Mouse (Mus musculus) left cerebral cortex, adult 18-20 months (tissue): ENCODE results near the gene Tbc1d10b. TPM values are rescaled to one million over a fixed set of nuclear protein-coding genes. Genes with fewer than 3 reads are reported as not detected.
"Not testable (repeated sequence)": the region's sequence is repeated elsewhere in the genome, so short reads cannot be mapped to it uniquely, and the experiment has no call there.

Experiments used
- DNase-seq, 2 experiments: peaks; one replicate each; pipeline ENCODE4 v3.0.0; 2021 to 2022; ENCODE audit warnings: low spot score in 2 of 2, mixed read lengths in 1 of 2
- long read RNA-seq, 2 experiments: library from polyadenylated mRNA; stranded (forward); transcript quantifications; one replicate each; pipeline ENCODE4 v2.0.0; 2021
- total RNA-seq, 2 experiments: library from RNA; stranded (reverse); gene quantifications; 2 replicates each; pipeline ENCODE4 v1.2.3; 2021

Gene Tbc1d10b
- total RNA-seq: 10 to 100 TPM; 90.8 to 94.1 TPM
- long read RNA-seq, experiment 1, transcript Tbc1d10b-201 (9 exons, 3,614 nt): major isoform, 76 of 96 reads
- long read RNA-seq, experiment 1, partial matches to known transcripts: 4 of 96 reads
- long read RNA-seq, experiment 1, other reads (novel, unspliced or antisense): 14 of 96 reads
- long read RNA-seq, experiment 2, transcript Tbc1d10b-201 (9 exons, 3,614 nt): major isoform, 71 of 89 reads
- long read RNA-seq, experiment 2, partial matches to known transcripts: 3 of 89 reads
- long read RNA-seq, experiment 2, other reads (novel, unspliced or antisense): 14 of 89 reads

DNA sequence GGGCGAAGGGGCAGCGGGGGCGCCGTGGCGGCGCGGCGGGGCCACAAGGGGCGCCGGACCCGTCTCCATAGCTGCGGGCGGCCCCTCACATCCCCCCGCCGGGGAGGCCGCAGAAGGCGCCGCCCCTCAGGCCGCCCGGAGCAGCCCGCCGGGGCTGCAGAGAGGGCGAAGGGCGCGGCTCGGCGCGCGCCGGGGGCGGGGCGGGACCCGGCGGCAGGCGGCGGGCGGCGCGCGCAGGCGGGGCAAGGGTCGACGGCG is at the start of gene Tbc1d10b:
Gene Tbc1d10b, minus strand, starts transcription at position 174 of the 258 bp plus-strand sequence.
- DNase-seq: no peak

- no peak for DNase-seq
These were observed 48.2 kb upstream of the Tbc1d10b start for GRCm38 (mm10) chr7:127256518-127256917.

- no peak for DNase-seq
These were observed 47.7 kb upstream of the Tbc1d10b start for GRCm38 (mm10) chr7:127255965-127256364.

DNA sequence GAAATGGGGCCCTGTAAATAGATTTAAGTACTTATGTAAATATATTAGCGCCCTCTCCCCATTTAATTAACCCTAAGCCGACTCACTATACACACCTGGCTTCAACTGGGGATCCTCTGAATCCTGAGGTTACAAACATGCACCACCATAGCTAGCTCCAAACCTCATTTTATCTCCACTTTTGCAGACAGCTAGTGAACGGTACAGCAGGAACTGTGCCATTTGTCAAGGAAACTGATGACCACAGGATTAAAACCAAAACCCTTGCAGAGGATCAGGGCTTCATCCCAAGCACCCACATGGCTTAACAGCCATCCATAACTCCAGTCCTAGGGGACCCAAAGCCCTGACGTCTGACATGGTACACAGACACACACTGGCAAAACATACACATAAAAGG is 46.7 kb upstream of the Tbc1d10b start:
- no peak for DNase-seq

GRCm38 (mm10) chr7:127253821-127254769 is 45.8 kb upstream of the Tbc1d10b start:
- peak; percentile 93 to 96 for DNase-seq

- DNase-seq: no peak
These were observed 45.1 kb upstream of the Tbc1d10b start for GRCm38 (mm10) chr7:127253341-127253740.

GRCm38 (mm10) chr7:127252414-127252813 is 44.1 kb upstream of the Tbc1d10b start:
- DNase-seq: no peak

GRCm38 (mm10) chr7:127250511-127250910 is 42.2 kb upstream of the Tbc1d10b start:
- DNase-seq: not testable (repeated sequence)

GRCm38 (mm10) chr7:127244658-127245510 is 36.6 kb upstream of the Tbc1d10b start:
- DNase-seq: peak in 1 of 2 experiments; percentile 34

DNA sequence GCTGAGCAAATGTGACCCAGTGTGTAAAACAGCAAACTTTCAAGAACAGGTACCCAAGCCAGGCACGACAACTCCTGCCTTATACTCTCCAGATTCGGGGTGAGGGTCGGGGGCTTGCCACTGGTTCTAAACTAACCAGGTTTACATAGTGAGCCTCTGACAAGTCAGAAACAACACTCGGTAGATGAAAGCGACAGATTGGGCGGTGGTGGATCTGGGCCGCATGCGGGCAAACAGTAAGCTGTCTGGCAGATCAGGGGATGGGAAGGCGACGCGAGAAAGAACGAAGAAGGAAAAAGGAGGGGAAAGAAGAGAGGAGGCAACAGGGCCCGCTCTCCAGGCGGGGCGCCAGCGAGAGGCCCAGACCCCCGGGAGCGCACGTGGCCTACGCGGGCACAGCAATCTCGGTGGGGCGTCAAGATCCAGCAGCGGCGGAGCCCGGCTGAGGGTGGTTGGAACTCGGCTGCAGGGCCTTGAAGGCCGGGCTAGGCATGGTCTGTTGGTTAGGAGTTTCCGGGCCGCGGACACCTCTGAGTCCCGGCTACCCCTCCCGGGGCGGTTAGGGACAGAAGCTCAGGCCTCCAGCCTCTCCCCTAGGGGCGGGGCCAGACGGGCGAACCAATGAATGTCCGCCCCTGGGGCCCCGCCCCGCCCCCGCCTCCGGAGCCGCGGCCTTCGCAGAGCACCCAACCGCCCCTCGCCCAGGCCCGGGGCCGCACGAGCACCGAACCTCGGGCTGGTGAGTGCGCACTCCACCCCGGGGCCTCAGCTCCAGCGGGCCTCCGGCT is 35.8 kb upstream of the Tbc1d10b start, which contains the start of gene Zfp771:
Gene Zfp771, plus strand, starts transcription at position 405 of the 788 bp plus-strand sequence.
- peak; percentile 91 to 96 for DNase-seq

DNA sequence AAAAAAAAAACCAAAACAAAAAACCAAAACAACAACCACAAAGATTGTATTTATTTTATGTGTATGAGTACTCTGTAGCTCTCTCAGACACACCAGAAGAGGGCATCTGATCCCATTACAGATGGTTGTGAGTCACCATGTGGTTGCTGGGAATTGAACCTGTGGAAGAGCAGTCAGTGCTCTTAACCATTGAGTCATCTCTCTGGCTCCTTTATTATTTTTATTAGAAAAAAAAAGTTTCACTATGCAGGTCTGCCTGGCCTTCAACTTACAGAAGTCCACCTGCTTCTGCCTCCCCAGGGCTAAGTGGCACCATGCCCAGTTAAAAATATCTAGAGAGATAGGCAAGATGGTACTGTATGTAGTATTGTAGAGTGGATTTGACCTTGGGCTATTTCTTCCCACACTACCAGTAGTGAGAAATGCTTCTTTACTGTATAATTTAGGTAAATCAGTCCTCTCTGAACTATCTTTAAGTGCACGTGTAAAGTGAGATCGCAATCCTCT is 35.1 kb upstream of the Tbc1d10b start:
- DNase-seq: no peak

DNA sequence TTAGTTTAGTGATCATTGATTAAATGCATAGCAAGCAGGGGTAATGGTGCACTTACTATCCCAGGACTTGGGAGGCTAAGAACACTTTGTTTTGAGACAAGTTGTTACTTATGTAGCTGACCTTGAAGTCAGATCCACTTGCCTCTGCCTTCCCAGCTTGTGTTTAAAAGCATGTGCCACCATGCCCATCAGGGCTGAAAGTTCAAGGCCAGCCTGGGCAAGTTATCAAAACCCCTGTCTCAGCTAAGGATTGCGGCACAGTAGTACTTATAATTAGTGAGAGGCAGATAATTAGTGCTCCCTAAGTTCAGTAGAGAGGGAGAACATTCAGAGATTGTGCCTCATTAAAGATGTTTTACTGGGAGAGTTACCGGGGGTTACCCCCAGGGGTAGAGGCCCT is 26.5 kb upstream of the Tbc1d10b start:
- no peak for DNase-seq

DNA sequence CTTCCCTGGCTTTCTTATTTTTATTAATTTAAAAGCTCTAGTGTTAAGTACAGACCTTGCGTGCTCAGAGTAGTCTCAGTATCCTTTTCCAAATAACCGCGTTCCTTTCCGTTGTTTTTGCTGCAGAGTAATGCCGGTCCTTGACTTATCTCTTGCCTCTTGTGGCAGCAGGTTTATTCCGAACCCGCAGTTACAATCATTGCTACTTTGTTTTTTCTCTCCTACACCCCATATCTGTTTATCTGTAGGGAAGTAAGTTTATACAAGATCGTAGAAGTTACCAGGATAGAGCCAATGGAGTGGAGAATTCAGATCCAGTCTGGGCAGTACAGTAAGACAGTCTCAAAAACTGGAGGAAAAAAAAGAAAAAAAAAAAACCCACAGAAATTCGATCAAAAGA is 25.5 kb upstream of the Tbc1d10b start:
- no peak for DNase-seq

- DNase-seq: peak in 1 of 2 experiments; percentile 36
These were observed 25.1 kb upstream of the Tbc1d10b start for GRCm38 (mm10) chr7:127233368-127233749.

DNA sequence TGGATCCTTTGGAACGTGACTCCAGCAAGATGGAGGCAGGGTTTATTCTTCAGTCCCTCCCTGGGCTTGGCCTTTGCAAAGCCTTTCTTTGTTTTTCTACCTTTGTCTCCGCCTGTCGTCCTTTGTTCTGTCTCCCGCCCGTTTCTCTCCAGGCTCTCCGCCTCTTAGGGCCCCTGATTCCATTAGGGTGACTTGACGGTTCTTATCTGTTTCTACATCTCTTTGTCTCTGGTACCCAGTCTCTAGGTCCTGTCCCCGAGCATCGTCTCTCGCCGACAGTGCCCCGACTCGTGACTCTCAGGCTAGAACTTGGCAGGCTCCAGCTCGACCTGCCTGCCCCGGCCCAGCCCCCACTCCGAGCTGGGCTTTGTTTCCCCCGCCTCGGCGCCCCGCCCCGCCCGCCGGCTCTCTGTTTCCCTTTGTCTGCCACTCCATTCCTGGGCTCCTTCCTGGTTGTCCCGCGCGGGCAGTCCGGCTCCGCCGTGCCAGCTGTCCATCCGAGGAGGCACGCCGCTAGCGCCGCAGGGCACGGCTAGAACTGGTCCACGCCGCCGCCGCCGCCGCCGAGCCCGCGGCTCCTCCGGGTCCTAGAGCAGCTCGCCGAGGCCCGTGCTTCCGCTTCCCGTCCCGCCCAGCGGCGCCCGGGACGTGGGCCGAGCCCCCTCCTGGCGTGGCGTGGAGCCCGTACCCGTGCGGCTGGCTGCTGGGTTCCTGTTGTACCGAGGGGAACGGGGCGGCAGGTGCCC is 24.5 kb upstream of the Tbc1d10b start, which contains the start of the genes Zfp553 and Sept1:
Gene Zfp553, plus strand, starts transcription at position 440 of the 746 bp plus-strand sequence.
Gene Sept1, minus strand, starts transcription at position 509 of the 746 bp plus-strand sequence.
- peak; percentile 74 to 86 for DNase-seq

GRCm38 (mm10) chr7:127231826-127232621 is 23.8 kb upstream of the Tbc1d10b start:
- no peak for DNase-seq

GRCm38 (mm10) chr7:127231376-127231775 is 23.1 kb upstream of the Tbc1d10b start:
- no peak for DNase-seq

DNA sequence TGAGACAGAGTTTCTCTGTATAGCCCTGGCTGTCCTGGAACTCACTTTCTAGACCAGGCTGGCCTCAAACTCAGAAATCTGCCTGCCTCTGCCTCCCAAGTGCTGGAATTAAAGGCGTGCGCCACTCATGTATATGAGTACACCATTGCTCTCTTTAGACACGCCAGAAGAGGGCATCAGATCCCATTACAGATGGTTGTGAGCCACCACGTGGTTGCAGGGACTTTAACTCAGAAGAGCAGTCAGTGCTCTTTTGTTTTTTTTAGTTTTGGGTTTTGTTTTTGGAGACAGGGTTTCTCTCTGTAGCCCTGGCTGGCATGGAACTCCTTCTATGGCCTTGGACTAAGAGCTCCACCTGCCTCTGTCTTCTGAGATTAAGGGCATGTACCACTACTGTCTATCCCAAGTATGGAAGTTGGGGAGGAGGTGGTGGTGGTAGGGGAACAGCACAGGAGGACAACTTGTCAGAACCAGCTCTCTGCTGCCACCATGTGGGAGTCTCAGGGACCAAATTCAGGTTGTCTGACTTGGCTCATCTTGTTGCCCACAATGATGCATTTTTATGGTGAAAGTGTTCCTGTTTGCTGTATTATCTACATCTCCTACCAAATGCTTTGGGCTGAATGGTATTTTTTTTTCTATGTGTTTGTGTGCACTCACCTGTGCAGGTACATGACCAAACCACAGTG is 20.5 kb upstream of the Tbc1d10b start:
- DNase-seq: peak; percentile 83 to 90
